Mouse (Mus musculus): Measurements from ENCODE around the gene Nsun7.

Nsun7 gene

GRCm38 (mm10) chr5:66279650-66280049 is 20.0 kb downstream of the Nsun7 start:
- DNase-seq (ENCODE audit: low read depth, low spot score), result no peak

- DNase-seq (ENCODE audit: low read depth, low spot score), result no peak
Measured at GRCm38 (mm10) chr5:66280742-66281141, 21.0 kb downstream of the Nsun7 start.

- DNase-seq (ENCODE audit: low read depth, low spot score), result peak; percentile 6
Measured at GRCm38 (mm10) chr5:66294106-66294625, 34.5 kb downstream of the Nsun7 start.

GRCm38 (mm10) chr5:66294952-66295351 is 35.3 kb downstream of the Nsun7 start:
- DNase-seq (ENCODE audit: low read depth, low spot score), result no peak

- DNase-seq (ENCODE audit: low read depth, low spot score), result no peak
Measured at GRCm38 (mm10) chr5:66296116-66296515, 36.4 kb downstream of the Nsun7 start.

GRCm38 (mm10) chr5:66298856-66299255 is 39.2 kb downstream of the Nsun7 start:
- no peak for DNase-seq (ENCODE audit: low read depth, low spot score)

- DNase-seq (ENCODE audit: low read depth, low spot score), result no peak
Measured at GRCm38 (mm10) chr5:66300576-66300975, 40.9 kb downstream of the Nsun7 start.

GRCm38 (mm10) chr5:66302085-66302815 is 42.6 kb downstream of the Nsun7 start:
- DNase-seq (ENCODE audit: low read depth, low spot score), result no peak

GRCm38 (mm10) chr5:66302873-66303272 is 43.2 kb downstream of the Nsun7 start:
- DNase-seq (ENCODE audit: low read depth, low spot score), result no peak

GRCm38 (mm10) chr5:66304300-66305067 is 44.8 kb downstream of the Nsun7 start:
- no peak for DNase-seq (ENCODE audit: low read depth, low spot score)

GRCm38 (mm10) chr5:66305511-66305910 is 45.8 kb downstream of the Nsun7 start:
- no peak for DNase-seq (ENCODE audit: low read depth, low spot score)

GRCm38 (mm10) chr5:66310328-66310727 is 50.6 kb downstream of the Nsun7 start:
- DNase-seq (ENCODE audit: low read depth, low spot score), result no peak

GRCm38 (mm10) chr5:66310806-66311205 is 51.1 kb downstream of the Nsun7 start:
- DNase-seq (ENCODE audit: low read depth, low spot score), result no peak

GRCm38 (mm10) chr5:66315791-66316190 is 56.1 kb downstream of the Nsun7 start:
- DNase-seq (ENCODE audit: low read depth, low spot score), result no peak

GRCm38 (mm10) chr5:66319341-66319740 is 59.6 kb downstream of the Nsun7 start:
- DNase-seq (ENCODE audit: low read depth, low spot score), result peak; percentile 67

- no peak for DNase-seq (ENCODE audit: low read depth, low spot score)
Measured at GRCm38 (mm10) chr5:66319827-66320404, 60.2 kb downstream of the Nsun7 start.

GRCm38 (mm10) chr5:66323131-66323530 is 63.4 kb downstream of the Nsun7 start:
- DNase-seq (ENCODE audit: low read depth, low spot score), result no peak

GRCm38 (mm10) chr5:66323603-66324002 is 63.9 kb downstream of the Nsun7 start:
- no peak for DNase-seq (ENCODE audit: low read depth, low spot score)

- DNase-seq (ENCODE audit: low read depth, low spot score), result no peak
Measured at GRCm38 (mm10) chr5:66326395-66326794, 66.7 kb downstream of the Nsun7 start.

GRCm38 (mm10) chr5:66327949-66328726 is 68.4 kb downstream of the Nsun7 start:
- DNase-seq (ENCODE audit: low read depth, low spot score), result no peak

GRCm38 (mm10) chr5:66328766-66329165 is 69.1 kb downstream of the Nsun7 start:
- DNase-seq (ENCODE audit: low read depth, low spot score), result no peak

GRCm38 (mm10) chr5:66330806-66331205 is 71.1 kb downstream of the Nsun7 start:
- no peak for DNase-seq (ENCODE audit: low read depth, low spot score)

Data from CD4-positive helper T cell, adult 2 months (primary cell).